Mouse (Mus musculus) megakaryocyte, embryonic 14.5 days (primary cell): ENCODE results near the gene Tmem266.

ENCODE experiments used
- FLI1 ChIP-seq: IDR thresholded peaks from 2 replicates; pipeline ENCODE4 v1.6.1; 2012; ENCODE audit warnings: low read length, inconsistent platforms, mixed read lengths
- GATA1 ChIP-seq: IDR thresholded peaks from 3 replicates; pipeline ENCODE4 v1.6.1; 2012; ENCODE audit warnings: mixed read lengths, low read length, inconsistent platforms, borderline replicate concordance

DNA sequence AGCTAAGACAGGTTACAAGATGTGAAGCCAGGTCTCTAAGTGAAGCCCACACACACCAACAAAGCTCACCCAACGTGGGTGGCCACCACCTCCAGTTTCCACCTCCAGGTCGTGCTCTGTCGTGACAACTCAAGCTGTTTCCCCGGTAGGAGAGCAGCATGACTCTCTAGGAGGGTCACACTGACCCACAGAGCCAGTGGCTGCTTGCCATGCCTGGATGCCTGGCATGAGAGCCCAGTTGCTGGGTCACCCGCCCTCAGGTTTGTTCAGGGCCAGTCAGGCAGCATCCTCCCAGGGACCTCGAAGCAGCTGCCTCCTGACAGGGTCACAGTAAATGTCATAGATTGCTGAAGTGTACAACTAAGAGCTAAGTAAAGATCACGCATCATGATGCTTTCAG is 34.1 kb downstream of the Tmem266 start:
- TF ChIP-seq GATA1 (no peak), FLI1 (no peak)
